Mouse (Mus musculus) midbrain, embryonic 12.5 days (tissue): Measurements from ENCODE around the gene Olfr948. TPM values are rescaled to one million over a fixed set of nuclear protein-coding genes. Genes with fewer than 3 reads are reported as not detected.

Source experiments
- ATAC-seq: fragments of 200-750 bp; cut with Nextera tagmentation; 2 replicates; pipeline ENCODE4 v1.8.0; 2017; ENCODE audit warnings: low read depth, moderate TSS enrichment, moderate library complexity; ENCODE audit not compliant: low FRiP score
- H3K27ac ChIP-seq: fragments of 300-500 bp; sonication (generic); replicated peaks from 2 replicates; pipeline ENCODE4 v1.5.1; 2016; ENCODE audit warnings: mild to moderate bottlenecking
- H3K27me3 ChIP-seq: fragments of 300-500 bp; sonication (generic); 2 replicates; pipeline ENCODE4 v1.6.1; 2016; ENCODE audit warnings: mild to moderate bottlenecking
- H3K36me3 ChIP-seq: fragments of 300-500 bp; sonication (generic); 2 replicates; pipeline ENCODE4 v1.6.1; 2016
- H3K4me1 ChIP-seq: fragments of 300-500 bp; sonication (generic); 2 replicates; pipeline ENCODE4 v1.6.1; 2016
- H3K4me2 ChIP-seq: fragments of 300-500 bp; sonication (generic); replicated peaks from 2 replicates; pipeline ENCODE4 v1.6.1; 2016; ENCODE audit warnings: mild to moderate bottlenecking, moderate library complexity
- H3K4me3 ChIP-seq: fragments of 300-500 bp; sonication (generic); 2 replicates; pipeline ENCODE4 v1.5.1; 2016; ENCODE audit warnings: mild to moderate bottlenecking
- H3K9ac ChIP-seq: fragments of 300-500 bp; sonication (generic); replicated peaks from 2 replicates; pipeline ENCODE4 v1.6.1; 2016; ENCODE audit warnings: mild to moderate bottlenecking, moderate library complexity
- H3K9me3 ChIP-seq: fragments of 300-500 bp; sonication (generic); 2 replicates; pipeline ENCODE4 v1.6.1; 2016; ENCODE audit warnings: mild to moderate bottlenecking
- WGBS: fragments of 180-500 bp; shearing (Covaris S2); methylation state at CpG from one replicate; pipeline ENCODE4 v1.1.7; 2016; 5-methylcytosine and 5-hydroxymethylcytosine counted together
- polyA plus RNA-seq: library from polyadenylated mRNA; unstranded; fragments of >200 nt; fragmentation: Nextera tagmentation; extraction: Ambion mirVana; gene quantifications from 2 replicates; pipeline ENCODE4 v1.2.1, GENCODE M21; 2016

Gene Olfr948
- polyA plus RNA-seq = not detected in 2 replicates

DNA sequence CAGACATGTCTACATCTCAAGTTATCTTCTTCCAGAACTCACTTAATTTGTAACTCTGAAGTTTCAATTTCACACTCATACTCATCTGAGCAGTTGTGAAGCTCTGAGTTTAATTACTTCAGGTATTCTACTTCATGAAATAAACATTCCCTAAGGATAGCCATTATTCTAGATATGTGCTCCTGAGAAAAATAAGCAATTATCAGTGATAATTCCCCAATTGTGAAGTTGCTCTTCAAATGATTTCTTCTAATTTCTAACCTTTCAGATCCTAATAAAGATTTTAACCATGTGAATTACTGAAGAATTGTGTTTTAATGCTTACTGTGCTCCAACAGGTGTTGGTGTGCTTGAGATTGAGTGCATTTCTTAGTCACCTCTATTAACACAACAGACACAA is at the start of gene Olfr948:
Gene Olfr948, minus strand, starts transcription at position 101 of the 400 bp plus-strand sequence.
- H3K9me3 ChIP-seq = no peaks in the 10 kb centered on the region
- no peaks in the 10 kb centered on the region for H3K36me3 ChIP-seq
- H3K4me1 ChIP-seq = no peaks in the 10 kb centered on the region
- H3K27ac ChIP-seq = no peak within 1 kb of the TSS
- no peak for ATAC-seq
- no peaks in the 10 kb centered on the region for H3K27me3 ChIP-seq
- H3K4me3 ChIP-seq = no peak within 1 kb of the TSS
- no peak within 1 kb of the TSS for H3K9ac ChIP-seq
- no peak within 1 kb of the TSS for H3K4me2 ChIP-seq

DNA sequence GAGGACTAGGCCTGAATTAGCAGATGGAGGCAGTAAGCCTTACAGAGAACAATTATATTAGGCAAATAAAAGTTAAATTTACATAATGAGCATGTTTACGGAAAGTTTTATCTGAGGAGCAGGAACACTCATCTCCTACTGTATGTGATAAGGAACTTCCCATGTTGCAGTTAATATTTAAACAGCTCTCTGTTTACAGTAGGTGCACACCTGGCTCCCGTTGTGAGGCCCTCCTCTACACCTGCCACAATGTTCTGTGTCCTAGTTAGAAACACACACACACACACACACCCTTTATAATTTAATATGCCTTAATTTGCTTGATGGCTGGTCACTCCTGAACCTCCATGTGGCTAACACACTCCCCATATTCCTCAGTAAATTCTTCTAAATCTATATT is 38.7 kb downstream of the Olfr948 start:
- H3K4me2 ChIP-seq = no peak overlapping the region
- no peak overlapping the region for H3K27ac ChIP-seq
- H3K4me1 ChIP-seq = no peaks in the 10 kb centered on the region
- H3K9ac ChIP-seq = no peak overlapping the region
- H3K27me3 ChIP-seq = no peaks in the 10 kb centered on the region
- 81% methylated on average over 2 of the region's 2 CpGs for WGBS
- H3K9me3 ChIP-seq = no peaks in the 10 kb centered on the region
- H3K36me3 ChIP-seq = no peaks in the 10 kb centered on the region
- ATAC-seq = no peak
- H3K4me3 ChIP-seq = no peak overlapping the region

DNA sequence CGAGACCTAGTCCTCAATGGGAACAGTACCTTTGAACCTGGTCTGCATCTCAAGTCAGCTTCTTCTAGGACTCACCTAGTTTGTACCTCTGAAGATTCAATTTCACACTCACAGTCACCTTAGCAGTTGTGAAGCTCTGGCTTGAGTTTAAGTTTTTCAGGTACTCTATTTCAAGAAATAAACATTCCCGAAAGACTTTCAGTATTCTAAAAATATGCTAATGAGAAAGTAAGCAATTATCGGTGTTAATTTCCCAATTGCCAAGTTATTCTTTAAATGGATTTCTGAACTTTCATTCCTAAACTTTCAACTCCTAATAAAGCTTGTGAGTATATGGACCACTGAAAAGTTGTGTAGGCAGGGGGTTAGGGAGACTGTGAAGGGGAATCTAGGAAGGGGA is 49.1 kb downstream of the Olfr948 start, which contains the start of gene Olfr945:
Gene Olfr945, minus strand, starts transcription at position 101 of the 400 bp plus-strand sequence.
- Histone ChIP-seq H3K4me2 (no peak within 1 kb of the TSS), H3K9ac (no peak within 1 kb of the TSS), H3K4me1 (no peaks in the 10 kb centered on the region), H3K36me3 (no peaks in the 10 kb centered on the region), H3K27me3 (no peaks in the 10 kb centered on the region), H3K27ac (no peak within 1 kb of the TSS), H3K9me3 (no peaks in the 10 kb centered on the region), H3K4me3 (no peak within 1 kb of the TSS)
- 90% methylated on average over 3 of the region's 3 CpGs for WGBS
- ATAC-seq = no peak

Other genes with a start within 250 kb of the Olfr948 start
- gene Olfr938, start 247.2 kb downstream of the Olfr948 start, polyA plus RNA-seq = not detected in 2 replicates
- gene Olfr27, start 197.9 kb downstream of the Olfr948 start, polyA plus RNA-seq = not detected in 2 replicates
- not detected in 2 replicates for gene Olfr943, start 159.7 kb downstream of the Olfr948 start, polyA plus RNA-seq
- not detected in 2 replicates for gene Olfr944, start 124.1 kb downstream of the Olfr948 start, polyA plus RNA-seq
- gene Olfr1537, start 76.1 kb downstream of the Olfr948 start, polyA plus RNA-seq = not detected in 2 replicates
- gene Olfr945, start 49.2 kb downstream of the Olfr948 start, polyA plus RNA-seq = not detected in 2 replicates
- gene Olfr951, start 61.4 kb upstream of the Olfr948 start, polyA plus RNA-seq = not detected in 2 replicates
- gene Olfr952, start 101.1 kb upstream of the Olfr948 start, polyA plus RNA-seq = not detected in 2 replicates
- gene Olfr954, start 130.7 kb upstream of the Olfr948 start, polyA plus RNA-seq = not detected in 2 replicates
- gene Olfr955, start 145.9 kb upstream of the Olfr948 start, polyA plus RNA-seq = not detected in 2 replicates
- not detected in 2 replicates for gene Olfr44, start 167.9 kb upstream of the Olfr948 start, polyA plus RNA-seq
- gene Olfr957, start 189.8 kb upstream of the Olfr948 start, polyA plus RNA-seq = not detected in 2 replicates
- not detected in 2 replicates for gene Olfr958, start 228.0 kb upstream of the Olfr948 start, polyA plus RNA-seq
- not detected in 2 replicates for gene Olfr959, start 249.5 kb upstream of the Olfr948 start, polyA plus RNA-seq